Mouse (Mus musculus) limb, embryonic 13.5 days (tissue): ENCODE data around the gene Pou2f2. TPM values are rescaled to one million over a fixed set of nuclear protein-coding genes. Genes with fewer than 3 reads are reported as not detected.

Experiments used
- microRNA-seq: library from miRNA; unstranded; fragments of <30 nt; microRNA quantifications from one replicate; pipeline ENCODE4, GENCODE M21; 2016
- polyA plus RNA-seq: library from polyadenylated mRNA; unstranded; fragments of >200 nt; fragmentation: Nextera tagmentation; extraction: Ambion mirVana; gene quantifications from 2 replicates; pipeline ENCODE4 v1.2.1, GENCODE M21; 2015

The Pou2f2 gene
- polyA plus RNA-seq, 1 experiment from 2014 or later, result 2.0 TPM

Small RNA genes lying within 50 kb of the gene (microRNA-seq; reads per million reads assigned to microRNA genes)
- gene Mir6537 (not detected), gene Mir7048 (not detected)

Other genes with a start within 250 kb of the Pou2f2 start
- gene Gm4881, start 235.2 kb downstream of the Pou2f2 start, polyA plus RNA-seq, result not detected in 2 replicates
- gene Rabac1, start 207.0 kb downstream of the Pou2f2 start, polyA plus RNA-seq, result 138 and 146 TPM in 2 replicates
- 0.59 and 1.3 TPM in 2 replicates for gene Atp1a3, start 173.8 kb downstream of the Pou2f2 start, polyA plus RNA-seq
- 8.5 and 10.2 TPM in 2 replicates for gene Grik5, start 107.4 kb downstream of the Pou2f2 start, polyA plus RNA-seq
- 36.3 and 37.8 TPM in 2 replicates for gene Zfp574, start 107.2 kb downstream of the Pou2f2 start, polyA plus RNA-seq
- gene Dedd2, start 40.9 kb upstream of the Pou2f2 start, polyA plus RNA-seq, result 10.2 and 10.5 TPM in 2 replicates
- 2.3 and 2.8 TPM in 2 replicates for gene Zfp526, start 41.7 kb upstream of the Pou2f2 start, polyA plus RNA-seq
- gene Gsk3a, start 58.1 kb upstream of the Pou2f2 start, polyA plus RNA-seq, result 11.9 and 13.0 TPM in 2 replicates
- gene Erf, start 71.0 kb upstream of the Pou2f2 start, polyA plus RNA-seq, result 25.6 and 26.6 TPM in 2 replicates
- 40.9 and 43.6 TPM in 2 replicates for gene Cic, start 88.0 kb upstream of the Pou2f2 start, polyA plus RNA-seq
- gene Pafah1b3, start 118.3 kb upstream of the Pou2f2 start, polyA plus RNA-seq, result 281 and 307 TPM in 2 replicates
- 0.91 and 1.1 TPM in 2 replicates for gene Prr19, start 121.7 kb upstream of the Pou2f2 start, polyA plus RNA-seq
- 1.5 and 1.9 TPM in 2 replicates for gene Tmem145, start 126.4 kb upstream of the Pou2f2 start, polyA plus RNA-seq
- 18.1 and 19.5 TPM in 2 replicates for gene Megf8, start 137.4 kb upstream of the Pou2f2 start, polyA plus RNA-seq
- gene Cnfn, start 190.0 kb upstream of the Pou2f2 start, polyA plus RNA-seq, result 0.92 TPM in 1 of 2 replicates, not detected in the other
- 11.5 and 11.8 TPM in 2 replicates for gene Lipe, start 219.0 kb upstream of the Pou2f2 start, polyA plus RNA-seq
- 0.61 and 0.73 TPM in 2 replicates for gene Cxcl17, start 233.2 kb upstream of the Pou2f2 start, polyA plus RNA-seq